Mouse (Mus musculus) c-Kit-positive CD71-negative TER-119-negative erythroid progenitor cells, embryonic 14.5 days (primary cell): ENCODE results near the gene Slc44a3.
"Not testable (repeated sequence)": the region's sequence is repeated elsewhere in the genome, so short reads cannot be mapped to it uniquely, and the experiment has no call there.

Source experiments
- DNase-seq: peaks from one replicate; pipeline ENCODE4 v3.0.0-alpha.2; 2013; ENCODE audit warnings: low read depth

Gene Slc44a3

GRCm38 (mm10) chr3:121552723-121553122, 20.5 kb upstream of the Slc44a3 start:
- no peak for DNase-seq

DNA sequence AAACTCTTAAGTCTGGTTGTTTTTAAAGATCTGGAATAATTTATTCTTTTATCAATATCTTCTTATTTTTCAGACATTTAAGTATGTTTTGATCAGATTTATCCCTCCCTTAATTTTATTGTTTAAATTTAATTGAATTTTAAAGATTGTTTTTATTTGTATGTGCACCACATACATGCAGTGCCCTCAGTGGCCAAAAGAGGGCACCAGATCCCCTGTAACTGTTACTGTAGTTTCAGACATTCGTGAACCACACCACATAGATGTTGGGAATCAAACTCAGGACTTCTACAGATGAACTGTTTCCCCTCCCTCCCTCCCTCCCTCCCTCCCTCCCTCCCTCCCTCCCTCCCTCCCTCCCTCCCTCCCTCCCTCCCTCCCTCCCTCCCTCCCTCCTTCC, 18.2 kb upstream of the Slc44a3 start:
- DNase-seq: no peak

GRCm38 (mm10) chr3:121547851-121548624, 15.8 kb upstream of the Slc44a3 start:
- DNase-seq: peak; percentile 36

DNA sequence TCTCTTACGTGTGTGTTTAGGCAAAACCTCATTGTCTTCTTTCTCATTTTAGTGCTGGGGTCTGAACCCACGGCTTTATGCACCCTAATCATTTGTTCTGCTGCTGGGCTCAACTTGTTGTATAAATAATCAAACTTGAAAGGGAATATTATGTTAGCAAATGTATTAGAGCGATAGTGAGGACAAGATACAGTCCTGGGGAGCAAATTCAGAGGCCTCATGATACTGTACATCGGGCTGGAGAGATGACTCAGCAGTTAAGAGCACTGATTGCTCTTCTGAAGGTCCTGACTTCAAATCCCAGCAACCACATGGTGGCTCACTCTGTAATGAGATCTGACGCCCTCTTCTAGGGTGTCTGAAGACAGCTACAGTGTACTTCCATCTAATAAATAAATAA, 8.4 kb upstream of the Slc44a3 start:
- no peak for DNase-seq

DNA sequence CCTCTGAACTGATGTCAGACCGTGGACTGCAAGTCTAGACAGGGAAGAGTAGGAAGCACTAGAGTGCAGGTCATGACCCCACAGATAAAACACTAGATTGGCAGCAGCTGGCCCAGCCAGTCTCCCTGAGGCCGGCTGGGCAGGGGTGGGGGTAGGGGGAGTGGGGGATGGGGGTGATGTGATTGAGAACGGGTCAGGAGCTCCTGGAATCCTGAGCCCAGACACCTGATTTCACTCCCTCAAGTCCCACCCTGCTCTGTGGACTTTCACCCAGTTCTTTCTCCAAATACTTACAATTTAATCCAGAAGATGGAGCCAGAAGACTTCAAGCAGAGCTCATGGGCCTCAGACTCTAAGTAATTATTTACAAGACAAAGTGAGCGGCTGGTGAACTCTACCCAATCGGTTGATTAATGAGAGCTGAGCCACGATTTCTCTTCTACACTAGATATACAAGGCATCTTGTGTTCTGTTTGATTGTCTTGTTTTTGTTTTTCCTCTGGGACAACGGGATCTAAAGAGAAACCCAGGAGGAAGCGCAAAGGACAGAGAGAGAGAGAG, 7.7 kb upstream of the Slc44a3 start:
- DNase-seq: no peak

DNA sequence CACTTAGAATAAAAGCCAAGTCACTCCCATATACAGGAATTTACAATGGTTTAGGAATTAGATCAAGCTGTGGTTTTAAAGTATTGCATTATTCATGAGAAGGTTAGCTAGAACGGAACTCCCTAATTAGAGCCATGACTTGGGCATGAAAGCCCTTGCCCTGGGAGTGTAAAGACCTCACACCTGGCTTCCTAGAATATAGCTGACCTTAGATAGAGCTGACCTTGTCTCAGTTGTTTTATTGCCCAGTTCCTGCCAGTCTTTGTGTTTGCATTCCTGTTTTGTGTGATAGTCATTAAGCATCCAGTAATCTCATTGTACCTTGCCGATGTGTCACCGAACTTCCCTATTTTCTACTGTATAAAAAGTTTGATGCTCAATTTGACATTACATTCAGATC, 6.6 kb upstream of the Slc44a3 start:
- DNase-seq: not testable (repeated sequence)

DNA sequence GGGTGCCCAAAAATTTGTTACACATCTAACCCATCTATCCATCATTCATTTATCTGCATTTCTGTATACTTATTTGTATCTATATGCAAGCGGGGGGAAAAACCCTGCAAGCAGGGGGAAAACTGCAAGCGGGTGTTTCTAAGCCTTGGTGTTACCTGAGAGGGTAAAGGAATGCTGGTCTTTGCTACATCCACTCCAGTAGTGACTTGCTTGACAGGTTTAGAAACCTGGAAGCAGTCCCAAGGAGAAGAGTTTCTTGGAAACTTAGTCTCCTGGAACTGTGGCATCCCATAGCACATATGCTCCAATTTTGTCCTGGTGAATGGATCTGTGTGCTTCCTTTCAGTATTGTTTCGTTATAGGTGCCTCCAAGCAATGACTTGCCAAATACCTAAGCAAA, 5.8 kb upstream of the Slc44a3 start:
- no peak for DNase-seq

DNA sequence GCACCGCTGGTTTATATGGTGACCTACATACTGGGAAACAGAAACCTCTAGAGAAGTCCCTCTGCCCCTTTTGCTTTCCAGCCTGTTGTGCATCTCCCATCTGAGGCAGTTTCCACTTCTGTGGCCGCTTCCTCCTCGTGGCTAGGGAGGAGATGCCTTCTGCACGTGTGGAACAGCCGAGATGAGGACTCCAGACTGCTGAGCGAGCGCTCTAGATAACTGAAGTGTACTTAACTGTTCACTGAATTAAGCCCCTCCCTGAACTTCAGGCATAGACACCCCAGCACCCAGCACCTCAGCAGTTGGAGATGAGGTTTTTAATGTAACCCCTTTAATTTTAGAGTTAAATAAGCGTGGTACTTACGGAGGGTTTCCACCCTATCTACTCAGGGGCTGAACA, 4.6 kb upstream of the Slc44a3 start:
- no peak for DNase-seq

DNA sequence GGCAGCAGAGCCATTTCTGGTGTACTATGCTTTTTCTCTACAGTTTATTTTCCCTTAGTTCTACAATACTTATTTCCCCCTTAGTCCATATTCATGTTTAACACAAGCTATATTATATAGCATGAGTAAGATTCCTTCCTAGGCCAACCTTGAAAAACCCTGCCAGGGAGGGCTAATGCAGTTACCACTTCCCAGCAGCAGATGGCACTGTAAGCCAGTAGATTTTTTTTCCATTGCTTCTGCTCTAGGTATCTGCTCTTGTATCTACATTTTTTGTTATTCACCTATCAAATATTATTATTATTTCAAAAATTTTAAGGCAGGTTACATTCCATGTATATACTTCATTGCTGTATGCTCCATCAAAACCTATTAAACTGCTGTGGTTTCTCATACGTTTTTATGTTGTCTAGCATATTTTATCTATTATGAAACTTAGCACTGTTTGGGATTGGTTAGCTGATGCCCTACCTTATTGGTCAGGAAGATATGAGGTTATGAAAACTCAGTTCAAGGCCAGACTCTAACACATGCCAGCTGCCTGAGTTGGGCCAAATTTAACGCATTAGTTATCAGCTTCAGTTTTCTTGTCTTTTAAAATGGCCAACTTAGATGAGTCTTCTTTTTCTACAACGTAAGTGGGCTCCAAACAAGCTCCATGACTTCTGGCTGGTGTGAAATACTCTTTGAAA, 3.8 kb upstream of the Slc44a3 start:
- DNase-seq: peak; percentile 43

- DNase-seq: no peak
Observed at GRCm38 (mm10) chr3:121531370-121532148, 645 bp downstream of the Slc44a3 start.

DNA sequence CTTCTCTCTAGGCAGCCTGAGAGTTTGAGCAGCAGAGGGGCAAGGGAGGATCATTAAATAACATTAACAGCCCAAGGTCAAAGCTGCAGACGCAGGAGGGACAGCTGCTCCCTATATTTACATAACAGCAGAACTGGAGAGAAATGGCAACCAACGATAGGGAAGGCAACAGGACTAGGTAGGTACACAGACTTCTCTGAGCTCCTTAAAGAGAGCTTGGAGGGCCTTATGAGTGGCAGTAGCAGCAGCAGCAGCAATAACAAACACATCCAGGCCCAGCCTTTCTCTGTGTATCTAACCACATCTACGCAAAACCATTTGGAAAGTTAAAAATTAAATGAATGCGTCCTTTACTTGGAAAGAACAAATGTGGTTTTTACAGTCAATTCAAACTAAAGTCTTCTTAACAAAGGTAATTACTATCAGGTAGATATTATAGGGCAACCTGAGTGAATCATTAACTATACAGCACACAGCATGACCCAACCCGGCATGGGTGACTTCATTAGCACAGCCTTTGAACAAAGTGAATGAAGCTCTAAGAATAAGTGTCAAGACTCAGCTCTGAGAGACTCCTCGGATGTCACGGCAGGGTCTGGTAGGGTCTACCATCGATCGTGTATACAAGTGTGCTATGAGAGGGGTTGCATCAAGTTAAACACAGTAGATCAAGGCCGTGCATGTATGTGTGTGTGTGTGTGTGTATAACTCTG, 1.5 kb downstream of the Slc44a3 start:
- no peak for DNase-seq

DNA sequence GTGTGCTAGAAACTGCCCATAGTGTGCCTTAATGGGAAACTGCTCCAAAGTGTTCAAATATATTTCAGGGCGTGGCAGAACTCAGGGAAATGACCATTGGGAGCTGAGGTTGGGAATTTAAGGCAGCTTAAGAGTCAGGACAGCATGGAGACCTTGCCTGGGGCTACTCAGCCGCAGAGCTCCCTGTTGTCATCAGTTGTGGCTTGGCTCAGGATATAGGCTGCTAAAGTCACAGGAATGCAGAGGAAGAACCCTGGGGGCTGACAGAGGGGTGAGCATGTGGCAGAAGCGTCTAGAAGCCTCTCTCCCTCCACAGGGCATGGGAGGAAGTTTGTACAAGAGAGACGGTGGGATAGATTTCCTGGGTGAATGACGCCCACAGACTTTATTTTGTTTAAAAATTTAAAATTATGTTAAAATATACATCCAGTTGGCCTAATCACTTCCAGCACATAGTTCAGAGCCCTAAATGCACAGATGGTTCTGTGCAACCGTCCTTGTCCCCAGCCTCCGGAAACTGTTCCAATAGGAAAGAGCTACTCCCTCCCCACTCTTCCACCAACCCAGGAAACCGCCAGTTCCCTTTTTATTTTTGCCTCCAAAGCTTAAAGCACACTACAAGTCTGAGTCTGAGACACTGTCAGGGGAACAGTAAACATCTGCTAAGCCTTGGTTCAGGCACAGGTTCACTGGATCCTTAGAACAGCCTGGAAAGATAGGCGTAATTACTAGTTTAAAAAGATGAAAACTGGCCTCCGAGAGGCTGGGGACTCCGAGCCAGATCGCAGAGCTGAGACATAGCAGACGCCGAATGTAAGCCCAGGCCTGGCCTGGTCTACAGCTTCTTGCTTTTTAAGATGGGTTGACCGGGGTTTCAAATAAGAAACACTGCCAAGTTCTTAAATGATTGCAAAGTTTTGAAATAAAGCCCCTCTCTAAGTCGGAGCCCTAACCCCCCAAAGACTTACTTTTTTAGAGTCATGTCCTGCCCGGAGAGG, 5.8 kb downstream of the Slc44a3 start:
- DNase-seq: no peak

DNA sequence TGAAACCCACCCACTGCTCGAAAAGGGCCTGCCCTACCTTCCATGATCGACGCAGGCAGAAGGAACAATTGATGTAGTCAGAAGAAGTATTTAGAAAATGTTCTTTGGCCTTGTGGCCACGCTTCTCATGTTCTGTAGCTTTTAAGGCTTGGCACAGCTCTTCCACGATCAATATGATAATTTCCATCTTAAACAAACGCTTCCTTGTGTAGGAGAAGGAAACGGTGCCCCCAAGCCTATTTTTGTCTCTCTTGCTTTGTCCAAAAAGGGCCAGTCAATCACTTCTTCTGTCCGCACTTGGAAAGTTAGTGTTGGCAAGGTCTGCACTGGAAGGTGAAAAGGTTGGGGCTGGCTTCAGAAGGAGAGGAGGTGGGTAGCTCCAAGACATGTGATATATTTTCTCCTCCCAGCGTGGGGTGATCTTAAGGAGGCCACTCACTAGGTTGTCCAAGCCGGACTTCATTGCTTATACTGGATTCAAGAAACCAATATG, 10.5 kb downstream of the Slc44a3 start:
- no peak for DNase-seq

GRCm38 (mm10) chr3:121521123-121521522, 11.1 kb downstream of the Slc44a3 start:
- DNase-seq: no peak

DNA sequence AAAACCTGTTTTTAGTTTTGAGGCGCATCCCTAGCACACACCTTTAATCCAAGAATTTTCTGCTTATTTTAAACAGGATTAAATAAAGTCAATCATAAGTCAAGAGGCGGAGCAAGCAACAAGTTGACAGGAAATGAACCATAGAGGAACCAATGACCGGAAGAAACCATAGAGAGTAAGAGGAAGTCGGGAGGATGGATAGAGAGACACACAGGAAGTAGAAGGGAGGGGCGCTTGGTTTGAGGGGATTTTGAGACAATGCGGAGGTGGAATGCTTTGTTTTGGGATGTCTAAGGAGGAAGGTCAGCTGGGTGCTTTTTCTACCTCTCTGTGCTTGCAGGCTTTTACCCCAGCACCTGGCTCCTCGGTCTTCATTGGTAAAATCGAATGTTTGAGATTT, 15.2 kb downstream of the Slc44a3 start:
- no peak for DNase-seq

DNA sequence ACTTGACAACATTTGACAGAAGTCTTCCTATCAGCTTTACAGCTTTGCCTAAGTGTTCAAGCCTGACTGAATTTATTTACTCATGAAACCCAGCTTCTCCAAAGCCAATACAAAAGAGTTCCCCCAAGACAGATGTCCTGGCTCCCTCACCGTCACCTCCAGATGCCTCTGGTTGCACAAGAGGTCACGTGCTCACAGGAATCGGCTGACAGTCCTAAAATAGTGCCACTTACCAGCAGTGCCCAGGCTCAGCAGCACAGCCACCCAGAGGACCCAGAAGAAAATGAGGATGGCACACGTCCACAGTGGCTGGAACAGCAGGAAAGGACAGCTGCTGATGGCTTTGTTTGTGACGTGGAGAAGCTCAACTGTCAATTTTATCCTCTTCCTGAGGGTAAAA, 23.1 kb downstream of the Slc44a3 start:
- DNase-seq: peak; percentile 12

GRCm38 (mm10) chr3:121507678-121508077, 24.5 kb downstream of the Slc44a3 start:
- no peak for DNase-seq

- no peak for DNase-seq
Observed at GRCm38 (mm10) chr3:121506756-121507155, 25.4 kb downstream of the Slc44a3 start.

- no peak for DNase-seq
Observed at GRCm38 (mm10) chr3:121506175-121506574, 26.0 kb downstream of the Slc44a3 start.

DNA sequence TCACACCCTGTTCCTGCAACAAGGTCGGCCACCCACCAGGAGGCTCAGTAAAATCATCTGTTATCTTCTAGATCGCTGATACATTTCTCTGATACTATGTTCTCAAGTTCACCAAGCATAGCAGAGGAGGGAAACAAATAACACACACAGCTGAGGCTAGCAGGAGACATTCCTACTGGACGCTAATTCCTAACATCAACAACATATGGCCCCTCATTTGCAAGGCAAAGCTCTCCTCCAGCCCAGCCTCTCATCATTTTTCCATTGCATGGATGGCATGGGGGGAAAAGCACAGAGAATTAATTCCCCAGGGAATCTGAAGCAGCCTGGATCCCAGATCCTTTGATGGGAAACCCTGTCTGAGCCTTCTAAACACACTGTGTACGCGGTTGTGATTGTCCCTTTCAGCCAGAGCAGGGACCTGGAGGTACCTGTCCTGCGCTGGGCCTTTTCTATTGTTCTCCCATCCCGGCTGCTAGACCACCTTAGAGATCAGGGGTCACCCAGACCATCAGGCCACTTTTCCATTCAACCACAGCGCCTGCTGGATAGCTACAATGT, 27.2 kb downstream of the Slc44a3 start:
- no peak for DNase-seq
